Mouse (Mus musculus) sigmoid colon, adult 10 weeks (tissue): ENCODE results near the gene Sult5a1. TPM values are rescaled to one million over a fixed set of nuclear protein-coding genes. Genes with fewer than 3 reads are reported as not detected.

ENCODE experiments used
- polyA plus RNA-seq: library from polyadenylated mRNA; stranded (reverse); fragments of 350-450 nt; fragmentation: Illumina TruSeq; extraction: RNeasy Lipid Tissue Mini Kit (QIAGEN cat#74804); gene quantifications from one replicate; pipeline ENCODE4 v1.2.3, GENCODE M21; 2014; ENCODE audit warnings: low read depth, low replicate concordance

Sult5a1 gene
- not detected for polyA plus RNA-seq

DNA sequence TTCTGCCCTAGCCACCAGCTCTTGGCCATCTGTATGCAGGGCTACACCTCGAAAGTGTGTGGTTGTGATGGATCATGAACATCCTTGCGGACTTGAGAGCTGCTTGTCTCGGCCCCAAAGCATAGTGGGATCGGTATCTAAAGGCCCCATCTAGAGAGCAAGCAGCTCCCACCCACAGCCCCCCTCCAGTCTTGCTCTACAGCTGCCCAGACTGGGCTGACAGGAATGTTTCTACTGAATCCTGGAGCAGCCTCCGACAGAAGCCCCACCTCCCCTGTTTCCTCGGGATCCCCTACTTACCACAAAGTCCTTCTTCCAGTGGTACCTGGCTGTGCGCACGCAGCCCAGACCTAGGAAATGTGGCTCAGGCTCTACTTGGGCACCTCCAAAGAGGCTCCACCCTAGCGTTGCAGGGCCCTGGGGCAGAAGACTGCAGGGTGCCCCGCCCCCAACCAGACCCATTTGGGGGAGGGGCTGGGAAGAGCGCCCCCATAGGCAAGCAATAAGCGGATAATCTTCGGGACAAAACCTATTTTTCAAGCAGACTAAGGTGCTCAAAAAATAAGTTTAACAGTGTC lies at the start of gene Sult5a1:
TSS of gene Sult5a1 (minus strand) at position 428 of the 578 bp plus-strand sequence.

DNA sequence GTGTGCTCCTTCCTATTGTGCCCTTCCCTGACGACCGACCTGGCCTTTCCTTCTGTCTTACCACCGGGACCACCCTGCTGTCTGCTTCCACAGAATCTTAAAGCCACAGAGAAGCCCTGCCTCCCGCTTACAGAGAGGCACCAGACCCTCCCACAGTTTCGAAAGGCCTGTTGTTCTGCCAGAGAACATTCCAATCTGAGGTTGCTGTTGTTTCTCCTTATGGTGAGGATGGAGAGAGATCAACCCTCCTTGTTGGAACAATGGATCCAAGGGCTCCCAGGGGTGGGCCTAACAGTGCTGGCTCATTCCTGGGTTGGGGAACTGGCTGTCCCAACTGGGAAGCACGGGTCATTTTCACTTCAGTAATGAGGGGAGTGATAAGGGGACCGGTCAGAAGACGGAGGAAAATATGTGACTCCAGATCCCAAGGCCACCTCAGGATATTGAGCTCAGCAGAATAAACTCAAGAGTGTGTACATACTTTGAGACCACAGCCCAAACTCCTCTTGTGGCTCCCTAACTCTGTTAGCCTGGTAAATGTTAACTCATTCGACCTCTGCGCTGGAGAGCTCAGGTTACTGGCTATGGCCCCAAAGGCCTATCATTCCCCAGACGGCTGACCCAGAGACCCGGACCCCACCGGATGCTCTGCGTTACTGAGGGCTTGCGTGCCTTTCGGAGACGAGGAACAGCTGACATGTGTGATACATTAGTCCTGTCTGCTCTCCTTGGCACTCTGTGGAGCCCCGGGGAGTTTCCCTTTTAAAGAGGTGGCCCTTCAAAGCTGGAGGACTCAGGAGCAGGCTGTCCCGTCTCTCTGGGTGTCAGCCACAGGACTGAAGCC lies 27.7 kb upstream of the Sult5a1 start, which contains the start of gene Dpep1:
TSS of gene Dpep1 (plus strand) at position 677 of the 844 bp plus-strand sequence.

GRCm38 (mm10) chr8:123117127-123117731 lies 40.9 kb downstream of the Sult5a1 start, which contains the start of gene Cpne7:
Gene Cpne7, plus strand, starts transcription at chr8:123117374.

GRCm38 (mm10) chr8:123101735-123102685 lies 56.1 kb downstream of the Sult5a1 start, which contains the start of gene Rpl13:
Gene Rpl13, plus strand, starts transcription at chr8:123102350.

Other genes starting within 250 kb of the Sult5a1 start
- gene Ankrd11, start 116.0 kb downstream of the Sult5a1 start, polyA plus RNA-seq = 66.1 TPM
- 26.4 TPM for gene Spg7, start 95.4 kb downstream of the Sult5a1 start, polyA plus RNA-seq
- gene Rpl13, start 56.0 kb downstream of the Sult5a1 start, polyA plus RNA-seq = 60.1 TPM
- not detected for gene Cpne7, start 40.9 kb downstream of the Sult5a1 start, polyA plus RNA-seq
- 33.6 TPM for gene Dpep1, start 27.9 kb upstream of the Sult5a1 start, polyA plus RNA-seq
- gene Chmp1a, start 54.4 kb upstream of the Sult5a1 start, polyA plus RNA-seq = 16.8 TPM
- gene Spata33, start 54.5 kb upstream of the Sult5a1 start, polyA plus RNA-seq = 0.60 TPM
- gene Cdk10, start 66.5 kb upstream of the Sult5a1 start, polyA plus RNA-seq = 5.6 TPM
- gene Spata2l, start 77.9 kb upstream of the Sult5a1 start, polyA plus RNA-seq = not detected
- gene Zfp276, start 95.9 kb upstream of the Sult5a1 start, polyA plus RNA-seq = 2.1 TPM
- gene Vps9d1, start 96.0 kb upstream of the Sult5a1 start, polyA plus RNA-seq = 1.4 TPM
- 0.35 TPM for gene Fanca, start 160.3 kb upstream of the Sult5a1 start, polyA plus RNA-seq
- 1.7 TPM for gene Spire2, start 174.4 kb upstream of the Sult5a1 start, polyA plus RNA-seq
- gene Tcf25, start 215.4 kb upstream of the Sult5a1 start, polyA plus RNA-seq = 295 TPM
- not detected for gene Mc1r, start 248.8 kb upstream of the Sult5a1 start, polyA plus RNA-seq